Mouse (Mus musculus): ENCODE results near the gene Aff3. TPM values are rescaled to one million over a fixed set of nuclear protein-coding genes. Genes with fewer than 3 reads are reported as not detected.

Aff3 gene
- polyA plus RNA-seq, 1 experiment, result 16.9 TPM

GRCm38 (mm10) chr1:38176077-38176476, 488.7 kb downstream of the Aff3 start:
- WGBS, result 89% methylated on average over 7 of the region's 7 CpGs
- Histone ChIP-seq H3K4me1 (ENCODE audit: control insufficient read depth, insufficient read depth, low read length) (no peaks in the 10 kb centered on the region), H3K4me3 (replicated peaks; ENCODE audit: extremely low read depth, low read depth, low read length) (no peak overlapping the region)
- no peak for DNase-seq
- TF ChIP-seq POLR2A (IDR thresholded peaks at IDR 0.05; ENCODE audit: borderline replicate concordance, extremely low read depth, low read depth, low read length) (no peak), CTCF (IDR thresholded peaks at IDR 0.05; ENCODE audit: insufficient read depth, low read length) (no peak)

- 68% methylated on average over 4 of the region's 4 CpGs for WGBS
- Histone ChIP-seq H3K4me1 (ENCODE audit: control insufficient read depth, insufficient read depth, low read length) (no peaks in the 10 kb centered on the region), H3K4me3 (replicated peaks; ENCODE audit: extremely low read depth, low read depth, low read length) (no peak overlapping the region)
- no peak for TF ChIP-seq CTCF (IDR thresholded peaks at IDR 0.05; ENCODE audit: insufficient read depth, low read length)
- no peak for TF ChIP-seq POLR2A (IDR thresholded peaks at IDR 0.05; ENCODE audit: borderline replicate concordance, extremely low read depth, low read depth, low read length)
- DNase-seq, result no peak
These were observed 492.9 kb downstream of the Aff3 start for GRCm38 (mm10) chr1:38171874-38172273.

- no peaks in the 10 kb centered on the region for H3K4me1 ChIP-seq (ENCODE audit: control insufficient read depth, insufficient read depth, low read length)
- WGBS, result 20% methylated on average over 2 of the region's 2 CpGs
These were observed 499.1 kb downstream of the Aff3 start for GRCm38 (mm10) chr1:38165696-38166095.

GRCm38 (mm10) chr1:38150086-38150485, 514.7 kb downstream of the Aff3 start:
- Histone ChIP-seq H3K4me3 (replicated peaks; ENCODE audit: extremely low read depth, low read depth, low read length) (no peak overlapping the region), H3K4me1 (ENCODE audit: control insufficient read depth, insufficient read depth, low read length) (no peaks in the 10 kb centered on the region)
- 75% methylated on average over 5 of the region's 5 CpGs for WGBS
- no peak for DNase-seq
- TF ChIP-seq POLR2A (IDR thresholded peaks at IDR 0.05; ENCODE audit: borderline replicate concordance, extremely low read depth, low read depth, low read length) (no peak), CTCF (IDR thresholded peaks at IDR 0.05; ENCODE audit: insufficient read depth, low read length) (no peak)

More at GRCm38 (mm10) chr1:38165696-38166095, 499.1 kb downstream of the Aff3 start:
- DNase-seq, result no peak
- H3K4me3 ChIP-seq (replicated peaks; ENCODE audit: extremely low read depth, low read depth, low read length), result no peak overlapping the region
- no peak for TF ChIP-seq POLR2A (IDR thresholded peaks at IDR 0.05; ENCODE audit: borderline replicate concordance, extremely low read depth, low read depth, low read length)
- no peak for TF ChIP-seq CTCF (IDR thresholded peaks at IDR 0.05; ENCODE audit: insufficient read depth, low read length)

- no peak for DNase-seq
- 91% methylated on average over 4 of the region's 4 CpGs for WGBS
- no peaks in the 10 kb centered on the region for H3K4me1 ChIP-seq (ENCODE audit: control insufficient read depth, insufficient read depth, low read length)
- TF ChIP-seq POLR2A (IDR thresholded peaks at IDR 0.05; ENCODE audit: borderline replicate concordance, extremely low read depth, low read depth, low read length), result no peak
- no peak for TF ChIP-seq CTCF (IDR thresholded peaks at IDR 0.05; ENCODE audit: insufficient read depth, low read length)
- H3K4me3 ChIP-seq (replicated peaks; ENCODE audit: extremely low read depth, low read depth, low read length), result no peak overlapping the region
These were observed 518.7 kb downstream of the Aff3 start for GRCm38 (mm10) chr1:38146008-38146407.

- 72% methylated on average over 1 of the region's 1 CpGs for WGBS
- Histone ChIP-seq H3K4me3 (replicated peaks; ENCODE audit: extremely low read depth, low read depth, low read length) (no peak overlapping the region), H3K4me1 (ENCODE audit: control insufficient read depth, insufficient read depth, low read length) (no peaks in the 10 kb centered on the region)
- no peak for DNase-seq
- no peak for TF ChIP-seq CTCF (IDR thresholded peaks at IDR 0.05; ENCODE audit: insufficient read depth, low read length)
- no peak for TF ChIP-seq POLR2A (IDR thresholded peaks at IDR 0.05; ENCODE audit: borderline replicate concordance, extremely low read depth, low read depth, low read length)
These were observed 523.4 kb downstream of the Aff3 start for GRCm38 (mm10) chr1:38141371-38141770.

- Histone ChIP-seq H3K4me3 (replicated peaks; ENCODE audit: extremely low read depth, low read depth, low read length) (no peak overlapping the region), H3K4me1 (ENCODE audit: control insufficient read depth, insufficient read depth, low read length) (no peaks in the 10 kb centered on the region)
- WGBS, result 66% methylated on average over 2 of the region's 2 CpGs
- no peak for DNase-seq
- TF ChIP-seq CTCF (IDR thresholded peaks at IDR 0.05; ENCODE audit: insufficient read depth, low read length) (no peak), POLR2A (IDR thresholded peaks at IDR 0.05; ENCODE audit: borderline replicate concordance, extremely low read depth, low read depth, low read length) (no peak)
These were observed 523.8 kb downstream of the Aff3 start for GRCm38 (mm10) chr1:38140911-38141310.

- no peaks in the 10 kb centered on the region for H3K4me1 ChIP-seq (ENCODE audit: control insufficient read depth, insufficient read depth, low read length)
- 66% methylated on average over 2 of the region's 2 CpGs for WGBS
- DNase-seq, result no peak
- H3K4me3 ChIP-seq (replicated peaks; ENCODE audit: extremely low read depth, low read depth, low read length), result no peak overlapping the region
- TF ChIP-seq CTCF (IDR thresholded peaks at IDR 0.05; ENCODE audit: insufficient read depth, low read length) (no peak), POLR2A (IDR thresholded peaks at IDR 0.05; ENCODE audit: borderline replicate concordance, extremely low read depth, low read depth, low read length) (no peak)
These were observed 525.4 kb downstream of the Aff3 start for GRCm38 (mm10) chr1:38139396-38139795.

GRCm38 (mm10) chr1:38132942-38133341, 531.8 kb downstream of the Aff3 start:
- 35% methylated on average over 6 of the region's 6 CpGs for WGBS
- H3K4me1 ChIP-seq (ENCODE audit: control insufficient read depth, insufficient read depth, low read length), result peaks cover 7% of the 10 kb centered on the region
- no peak overlapping the region for H3K4me3 ChIP-seq (replicated peaks; ENCODE audit: extremely low read depth, low read depth, low read length)
- DNase-seq, result no peak
- no peak for TF ChIP-seq CTCF (IDR thresholded peaks at IDR 0.05; ENCODE audit: insufficient read depth, low read length)
- no peak for TF ChIP-seq POLR2A (IDR thresholded peaks at IDR 0.05; ENCODE audit: borderline replicate concordance, extremely low read depth, low read depth, low read length)

GRCm38 (mm10) chr1:38130715-38131483, 533.9 kb downstream of the Aff3 start:
- no peak for TF ChIP-seq CTCF (IDR thresholded peaks at IDR 0.05; ENCODE audit: insufficient read depth, low read length)
- no peak for TF ChIP-seq POLR2A (IDR thresholded peaks at IDR 0.05; ENCODE audit: borderline replicate concordance, extremely low read depth, low read depth, low read length)
- Histone ChIP-seq H3K4me1 (ENCODE audit: control insufficient read depth, insufficient read depth, low read length) (peaks cover 10% of the 10 kb centered on the region), H3K4me3 (replicated peaks; ENCODE audit: extremely low read depth, low read depth, low read length) (no peak overlapping the region)
- DNase-seq, result no peak
- 45% methylated on average over 10 of the region's 10 CpGs for WGBS

All from lung, adult 2 months (tissue).